Mouse (Mus musculus) heart, adult 2 months (tissue): Measurements from ENCODE around the gene Pkn1. TPM values are rescaled to one million over a fixed set of nuclear protein-coding genes. Genes with fewer than 3 reads are reported as not detected.

Source experiments
- DNase-seq, 2 experiments: peaks; one replicate each; pipeline ENCODE4 v3.0.0; 2021
- H3K27ac ChIP-seq: fragments of 200-600 bp; 2 replicates; pipeline ENCODE4 v1.8.1; 2022
- H3K27me3 ChIP-seq: fragments of 200-500 bp; 2 replicates; pipeline ENCODE4 v1.6.1; 2012; ENCODE audit warnings: mild to moderate bottlenecking, low read length, inconsistent platforms, mixed read lengths; ENCODE audit not compliant: control insufficient read depth, insufficient read depth
- H3K36me3 ChIP-seq: fragments of 200-500 bp; 2 replicates; pipeline ENCODE4 v1.6.1; 2012; ENCODE audit warnings: low read length, inconsistent platforms; ENCODE audit not compliant: control insufficient read depth, insufficient read depth
- H3K4me1 ChIP-seq: fragments of 200-500 bp; 2 replicates; pipeline ENCODE4 v1.6.1; 2011; ENCODE audit warnings: low read length; ENCODE audit not compliant: control insufficient read depth, insufficient read depth
- H3K4me3 ChIP-seq: fragments of 200-600 bp; 2 replicates; pipeline ENCODE4 v1.8.1; 2022
- H3K79me2 ChIP-seq: fragments of 200-500 bp; replicated peaks from 2 replicates; pipeline ENCODE4 v1.6.1; 2012; ENCODE audit warnings: mild to moderate bottlenecking, inconsistent platforms, low read length, moderate library complexity, mixed read lengths; ENCODE audit not compliant: control insufficient read depth, insufficient read depth
- H3K9ac ChIP-seq: fragments of 200-500 bp; 2 replicates; pipeline ENCODE4 v1.6.1; 2012; ENCODE audit warnings: low read depth, mild to moderate bottlenecking, control low read depth, inconsistent platforms, low read length, mixed read lengths
- CTCF ChIP-seq: fragments of 200-600 bp; IDR thresholded peaks from 2 replicates; pipeline ENCODE4 v1.8.1; 2022; ENCODE audit warnings: antibody characterized with exemption, mild to moderate bottlenecking, moderate library complexity
- EP300 ChIP-seq: fragments of 200-500 bp; IDR thresholded peaks from 2 replicates; pipeline ENCODE4 v1.6.1; 2011; ENCODE audit warnings: low read depth, low read length, control low read depth; ENCODE audit not compliant: insufficient read depth
- POLR2A ChIP-seq: fragments of 200-500 bp; IDR thresholded peaks from 2 replicates; pipeline ENCODE4 v1.6.1; 2011; ENCODE audit warnings: mild to moderate bottlenecking, low read depth, low read length, control low read depth; ENCODE audit not compliant: insufficient read depth
- WGBS: fragments of 180-500 bp; shearing (Covaris S2); methylation state at CpG from one replicate; pipeline ENCODE4 v1.1.7; 2018; 5-methylcytosine and 5-hydroxymethylcytosine counted together
- intact Hi-C: fragments of 180-260 bp; cut with DNase I; formaldehyde crosslinking; loops from one replicate; pipeline ENCODE4 v1.15.1; 2025
- polyA plus RNA-seq: library from polyadenylated mRNA; depleted of rRNA; stranded (reverse); fragments of >200 nt; gene quantifications from 2 replicates; pipeline ENCODE4 v1.2.3, GENCODE M21; 2012
- total RNA-seq, 2 experiments: library from RNA; stranded (reverse); gene quantifications; 2 replicates each; pipeline ENCODE4 v1.2.3; 2021

Pkn1 gene
- total and polyA plus RNA-seq, 3 experiments: 51.1 to 59.5 (median 55.6) TPM

GRCm38 (mm10) chr8:83654725-83655124 is 44.3 kb downstream of the Pkn1 start:
- no peaks in the 10 kb centered on the region for H3K36me3 ChIP-seq
- no peak for DNase-seq
- no peaks in the 10 kb centered on the region for H3K79me2 ChIP-seq
- H3K4me1 ChIP-seq: peaks cover 9% of the 10 kb centered on the region
- WGBS: 88% methylated on average over 6 of the region's 6 CpGs
- intact Hi-C loops: no loop called here
- H3K27me3 ChIP-seq: no peaks in the 10 kb centered on the region
- H3K9ac ChIP-seq: no peak overlapping the region
- no peak overlapping the region for H3K27ac ChIP-seq
- no peak overlapping the region for H3K4me3 ChIP-seq
- TF ChIP-seq POLR2A (no peak), CTCF (no peak), EP300 (no peak)

GRCm38 (mm10) chr8:83653662-83654017 is 45.3 kb downstream of the Pkn1 start:
- WGBS: 25% methylated on average over 10 of the region's 10 CpGs
- no peaks in the 10 kb centered on the region for H3K27me3 ChIP-seq

GRCm38 (mm10) chr8:83652744-83653661 is 46.0 kb downstream of the Pkn1 start:
- Histone ChIP-seq H3K4me3 (peak overlapping the region; percentile 93), H3K36me3 (no peaks in the 10 kb centered on the region), H3K27me3 (no peaks in the 10 kb centered on the region), H3K79me2 (no peaks in the 10 kb centered on the region), H3K27ac (peak overlapping the region; percentile 89), H3K4me1 (peaks cover 9% of the 10 kb centered on the region), H3K9ac (peak overlapping the region; percentile 95)
- 1% methylated on average over 45 of the region's 46 CpGs for WGBS
- DNase-seq: peak in 1 of 2 experiments; percentile 37
- intact Hi-C loops: no loop called here
- TF ChIP-seq EP300: no peak
- TF ChIP-seq POLR2A: no peak
- no peak for TF ChIP-seq CTCF

More at GRCm38 (mm10) chr8:83653662-83654017, 45.3 kb downstream of the Pkn1 start:
- Histone ChIP-seq H3K27ac (peak overlapping the region; percentile 89), H3K36me3 (no peaks in the 10 kb centered on the region), H3K4me3 (peak overlapping the region; percentile 93; the same call in 1 of the 2 replicates), H3K4me1 (peaks cover 9% of the 10 kb centered on the region), H3K79me2 (no peaks in the 10 kb centered on the region), H3K9ac (no peak overlapping the region)
- peak in 1 of 2 experiments; percentile 36 for DNase-seq
- TF ChIP-seq CTCF (no peak), POLR2A (no peak), EP300 (no peak)
- intact Hi-C loops: no loop called here

GRCm38 (mm10) chr8:83652030-83652743 is 46.8 kb downstream of the Pkn1 start, which contains the start of gene Gipc1:
Gene Gipc1, plus strand, starts transcription at chr8:83652677.
- intact Hi-C loops: no loop called here
- H3K4me3 ChIP-seq: peak within 1 kb of the TSS; percentile 93
- no peaks in the 10 kb centered on the region for H3K79me2 ChIP-seq
- H3K4me1 ChIP-seq: peaks cover 9% of the 10 kb centered on the region
- 3% methylated on average over 50 of the region's 50 CpGs for WGBS
- no peaks in the 10 kb centered on the region for H3K36me3 ChIP-seq
- H3K9ac ChIP-seq: peak within 1 kb of the TSS; percentile 95
- peak; percentile 68; the same call in 1 of the 2 replicates for TF ChIP-seq POLR2A
- TF ChIP-seq EP300: peak; percentile 64; the same call in 1 of the 2 replicates
- no peak for TF ChIP-seq CTCF
- H3K27me3 ChIP-seq: no peaks in the 10 kb centered on the region
- peak; percentile 94 to 98 for DNase-seq
- peak within 1 kb of the TSS; percentile 89 for H3K27ac ChIP-seq

- no peak for DNase-seq
- TF ChIP-seq CTCF: no peak
These were observed 49.3 kb downstream of the Pkn1 start for GRCm38 (mm10) chr8:83649699-83650098.

More at GRCm38 (mm10) chr8:83649699-83650098, 49.3 kb downstream of the Pkn1 start:
- Histone ChIP-seq H3K36me3 (no peaks in the 10 kb centered on the region), H3K9ac (no peak overlapping the region), H3K27ac (no peak overlapping the region), H3K79me2 (no peaks in the 10 kb centered on the region), H3K27me3 (no peaks in the 10 kb centered on the region), H3K4me1 (peaks cover 8% of the 10 kb centered on the region), H3K4me3 (no peak overlapping the region)
- WGBS: 94% methylated on average over 6 of the region's 6 CpGs
- intact Hi-C loops: no loop called here
